Mouse (Mus musculus) bone marrow, adult 2 months (tissue): Measurements from ENCODE around the gene Clptm1. TPM values are rescaled to one million over a fixed set of nuclear protein-coding genes. Genes with fewer than 3 reads are reported as not detected.
"Not testable (repeated sequence)": the region's sequence is repeated elsewhere in the genome, so short reads cannot be mapped to it uniquely, and the experiment has no call there.

Experiments used
- H3K27ac ChIP-seq: fragments of 200-500 bp; 2 replicates; pipeline ENCODE4 v1.5.1; 2012; ENCODE audit warnings: low read depth, mild to moderate bottlenecking, control low read depth, inconsistent platforms, low read length; ENCODE audit not compliant: control insufficient read depth, poor library complexity, insufficient read depth
- H3K4me1 ChIP-seq: fragments of 200-500 bp; 2 replicates; pipeline ENCODE4 v1.6.1; 2011; ENCODE audit warnings: low read length; ENCODE audit not compliant: control insufficient read depth, insufficient read depth
- H3K4me3 ChIP-seq: fragments of 200-500 bp; replicated peaks from 2 replicates; pipeline ENCODE3; 2011; ENCODE audit warnings: mild to moderate bottlenecking, low read depth, low read length, control low read depth; ENCODE audit not compliant: control insufficient read depth
- CTCF ChIP-seq: fragments of 200-500 bp; IDR thresholded peaks from 2 replicates; pipeline ENCODE4 v1.5.1; 2011; ENCODE audit warnings: low read length, control low read depth; ENCODE audit not compliant: control insufficient read depth, insufficient read depth
- POLR2A ChIP-seq: fragments of 200-500 bp; IDR thresholded peaks from 2 replicates; pipeline ENCODE4 v1.6.1; 2011; ENCODE audit warnings: low read depth, mild to moderate bottlenecking, control low read depth, low read length, borderline replicate concordance; ENCODE audit not compliant: control insufficient read depth
- WGBS: fragments of 180-500 bp; shearing (Covaris S2); methylation state at CpG from one replicate; pipeline ENCODE4 v1.1.7; 2018; 5-methylcytosine and 5-hydroxymethylcytosine counted together
- polyA plus RNA-seq: library from polyadenylated mRNA; stranded (reverse); fragments of >200 nt; gene quantifications from 2 replicates; pipeline ENCODE4 v1.2.4, GENCODE M21; 2011; ENCODE audit warnings: low replicate concordance; ENCODE audit not compliant: missing spikeins, insufficient read depth, insufficient read length

Clptm1 gene
- polyA plus RNA-seq, 1 experiment = 31.2 TPM

- H3K27ac ChIP-seq = no peak overlapping the region
- H3K4me3 ChIP-seq = no peak overlapping the region
- 90% methylated on average over 10 of the region's 10 CpGs for WGBS
- peaks cover 6% of the 10 kb centered on the region for H3K4me1 ChIP-seq
- TF ChIP-seq POLR2A (no peak), CTCF (no peak)
These were observed 23.3 kb upstream of the Clptm1 start for GRCm38 (mm10) chr7:19688101-19688500.

DNA sequence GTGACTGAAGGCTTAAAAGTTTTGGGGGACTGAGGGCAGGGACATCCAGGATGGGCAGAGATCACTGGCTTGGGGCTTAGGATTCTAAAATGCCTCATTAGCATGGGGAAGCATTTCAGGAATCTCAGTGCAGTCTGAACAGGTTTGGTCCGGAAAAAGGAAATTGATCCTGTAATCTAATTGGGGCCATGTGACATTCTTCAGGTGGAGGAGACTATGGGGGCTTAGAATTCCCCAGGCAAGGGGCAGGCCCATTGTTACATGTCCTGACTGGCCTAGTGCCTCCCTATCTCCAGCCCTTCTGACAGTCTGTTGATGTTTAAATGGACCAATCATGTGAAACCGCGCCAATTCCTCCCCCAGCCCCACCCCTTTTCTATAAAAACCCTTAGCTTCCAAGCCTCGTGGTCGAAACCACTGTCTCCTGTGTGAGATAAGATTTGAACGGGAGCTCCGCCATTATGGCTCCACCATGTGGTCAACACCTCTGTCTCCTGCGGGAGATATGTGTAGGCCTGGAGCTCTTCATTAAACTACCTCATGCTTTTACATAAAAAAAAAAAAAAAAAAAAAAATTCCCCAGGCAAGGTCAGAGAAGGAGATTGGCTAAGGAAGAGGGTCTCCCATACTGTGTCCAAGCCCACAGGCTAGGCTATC lies 22.2 kb upstream of the Clptm1 start:
- H3K4me3 ChIP-seq, H3K4me1 ChIP-seq, H3K27ac ChIP-seq: not testable (repeated sequence)
- WGBS = 43% methylated on average over 8 of the region's 8 CpGs

GRCm38 (mm10) chr7:19686521-19686920 lies 21.7 kb upstream of the Clptm1 start:
- no peak for TF ChIP-seq CTCF
- TF ChIP-seq POLR2A = no peak
- Histone ChIP-seq H3K27ac (no peak overlapping the region), H3K4me1 (peaks cover 3% of the 10 kb centered on the region; the same call in 1 of the 2 replicates), H3K4me3 (no peak overlapping the region)
- WGBS = 71% methylated on average over 6 of the region's 6 CpGs

- WGBS = 67% methylated on average over 4 of the region's 4 CpGs
- TF ChIP-seq POLR2A = no peak
- no peak for TF ChIP-seq CTCF
- Histone ChIP-seq H3K27ac (0 out of 2 replicates have a peak overlapping the region, but pooled peaks have one; percentile 0), H3K4me3 (no peak overlapping the region), H3K4me1 (peaks cover 3% of the 10 kb centered on the region; the same call in 1 of the 2 replicates)
These were observed 20.5 kb upstream of the Clptm1 start for GRCm38 (mm10) chr7:19685374-19685773.

DNA sequence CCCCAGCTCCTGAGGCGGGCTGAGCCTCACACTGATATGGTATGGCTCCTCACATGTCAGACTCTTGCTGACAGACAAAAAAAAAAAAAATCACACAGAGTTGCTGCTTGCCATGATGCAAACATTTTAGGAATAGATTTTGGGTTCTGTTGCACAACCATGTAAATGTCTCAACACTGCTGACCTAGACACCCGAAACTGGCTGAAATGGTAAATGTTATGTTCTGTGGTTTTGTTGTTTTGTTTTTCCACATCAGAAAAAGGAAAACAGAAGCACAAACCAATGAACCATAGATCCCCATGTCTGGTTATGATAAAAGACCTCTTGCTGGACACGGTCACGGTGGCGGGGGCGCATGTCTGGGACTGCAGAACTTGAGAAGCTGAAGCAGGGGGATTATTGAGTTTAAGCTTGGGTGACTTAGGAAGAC lies 19.0 kb upstream of the Clptm1 start:
- Histone ChIP-seq H3K27ac (peak overlapping the region; percentile 50), H3K4me1 (peaks cover 3% of the 10 kb centered on the region; the same call in 1 of the 2 replicates), H3K4me3 (no peak overlapping the region)
- 38% methylated on average over 6 of the region's 6 CpGs for WGBS
- TF ChIP-seq CTCF = no peak
- no peak for TF ChIP-seq POLR2A

DNA sequence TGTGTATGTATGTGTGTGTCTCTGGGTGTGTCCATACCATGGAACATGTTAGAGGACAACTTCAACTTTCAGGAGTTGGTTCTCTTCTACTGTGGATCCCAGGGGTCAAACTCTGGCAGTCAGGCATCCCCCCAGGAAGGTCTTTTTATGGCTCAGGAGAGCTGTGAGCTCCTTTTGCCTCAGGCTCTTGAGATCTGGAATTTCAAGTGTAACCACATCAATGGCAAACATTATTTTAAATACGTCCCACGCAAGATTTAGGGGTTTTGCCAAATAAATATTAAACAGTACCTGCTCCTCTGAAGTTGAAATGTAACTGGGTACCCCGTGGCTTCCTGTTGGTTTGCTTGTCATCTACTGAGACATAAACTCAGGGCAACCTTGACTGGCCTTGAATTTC lies 18.1 kb upstream of the Clptm1 start:
- 0 out of 2 replicates have a peak overlapping the region, but pooled peaks have one; percentile 42 for H3K27ac ChIP-seq
- no peak overlapping the region for H3K4me3 ChIP-seq
- H3K4me1 ChIP-seq = peaks cover 3% of the 10 kb centered on the region; the same call in 1 of the 2 replicates
- TF ChIP-seq POLR2A (no peak), CTCF (no peak)
- 51% methylated on average over 3 of the region's 3 CpGs for WGBS

DNA sequence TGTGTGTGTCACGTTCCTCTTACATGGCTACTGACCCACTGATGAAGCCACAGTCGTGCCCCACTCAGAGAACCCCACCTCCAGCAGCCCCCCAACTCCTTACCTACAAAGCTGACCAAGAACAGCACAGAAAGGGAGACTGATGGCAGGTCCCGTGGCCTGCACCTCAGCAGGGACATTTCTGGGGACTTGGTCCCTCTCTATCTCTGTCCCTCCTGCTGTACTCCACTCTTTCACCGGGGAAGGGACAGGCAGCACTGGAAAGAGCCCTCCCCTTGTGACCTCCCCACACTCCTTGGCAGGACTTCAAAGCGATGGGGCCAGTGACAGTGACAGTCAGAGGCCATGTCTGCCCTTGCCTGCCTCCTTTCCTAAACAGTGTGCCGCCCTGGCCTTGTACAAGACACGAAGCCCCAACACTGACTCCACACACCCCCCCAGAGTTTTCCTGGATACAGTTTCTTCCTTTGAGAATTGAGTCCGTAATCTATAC lies 16.4 kb upstream of the Clptm1 start, which contains the start of the genes Gm44805 and Apoc4:
Gene Gm44805, minus strand, starts transcription at position 222 of the 493 bp plus-strand sequence.
Gene Apoc4, minus strand, starts transcription at position 278 of the 493 bp plus-strand sequence.
- H3K4me1 ChIP-seq = peaks cover 1% of the 10 kb centered on the region; the same call in 1 of the 2 replicates
- TF ChIP-seq CTCF (no peak), POLR2A (no peak)
- no peak within 1 kb of the TSS for H3K27ac ChIP-seq
- no peak within 1 kb of the TSS for H3K4me3 ChIP-seq
- 73% methylated on average over 8 of the region's 8 CpGs for WGBS

- Histone ChIP-seq H3K4me3 (no peak overlapping the region), H3K4me1 (peaks cover 1% of the 10 kb centered on the region; the same call in 1 of the 2 replicates), H3K27ac (no peak overlapping the region)
- WGBS = 77% methylated on average over 2 of the region's 2 CpGs
- TF ChIP-seq POLR2A = no peak
- TF ChIP-seq CTCF = no peak
These were observed 15.9 kb upstream of the Clptm1 start for GRCm38 (mm10) chr7:19680702-19681101.
